Mouse (Mus musculus): ENCODE results near the gene Sgsm1.

The Sgsm1 gene

GRCm38 (mm10) chr5:113323784-113324638 is 13.4 kb upstream of the Sgsm1 start:
- DNase-seq (ENCODE audit: low read depth, low spot score), result no peak

GRCm38 (mm10) chr5:113313998-113314397 is 3.4 kb upstream of the Sgsm1 start:
- peak; percentile 68 for DNase-seq (ENCODE audit: low read depth, low spot score)

- DNase-seq (ENCODE audit: low read depth, low spot score), result no peak
Measured at GRCm38 (mm10) chr5:113309491-113310376, 852 bp downstream of the Sgsm1 start.

- DNase-seq (ENCODE audit: low read depth, low spot score), result no peak
Measured at GRCm38 (mm10) chr5:113306750-113307477, 3.7 kb downstream of the Sgsm1 start.

- no peak for DNase-seq (ENCODE audit: low read depth, low spot score)
Measured at GRCm38 (mm10) chr5:113304527-113304926, 6.1 kb downstream of the Sgsm1 start.

- peak; percentile 57 for DNase-seq (ENCODE audit: low read depth, low spot score)
Measured at GRCm38 (mm10) chr5:113301841-113302240, 8.7 kb downstream of the Sgsm1 start.

- DNase-seq (ENCODE audit: low read depth, low spot score), result no peak
Measured at GRCm38 (mm10) chr5:113300148-113300889, 10.3 kb downstream of the Sgsm1 start.

- no peak for DNase-seq (ENCODE audit: low read depth, low spot score)
Measured at GRCm38 (mm10) chr5:113299433-113299832, 11.2 kb downstream of the Sgsm1 start.

- DNase-seq (ENCODE audit: low read depth, low spot score), result no peak
Measured at GRCm38 (mm10) chr5:113298826-113299225, 11.8 kb downstream of the Sgsm1 start.

GRCm38 (mm10) chr5:113298040-113298439 is 12.5 kb downstream of the Sgsm1 start:
- no peak for DNase-seq (ENCODE audit: low read depth, low spot score)

- DNase-seq (ENCODE audit: low read depth, low spot score), result no peak
Measured at GRCm38 (mm10) chr5:113295791-113296190, 14.8 kb downstream of the Sgsm1 start.

GRCm38 (mm10) chr5:113294575-113294974 is 16.0 kb downstream of the Sgsm1 start:
- DNase-seq (ENCODE audit: low read depth, low spot score), result no peak

GRCm38 (mm10) chr5:113293446-113293845 is 17.1 kb downstream of the Sgsm1 start:
- no peak for DNase-seq (ENCODE audit: low read depth, low spot score)

GRCm38 (mm10) chr5:113292832-113293231 is 17.8 kb downstream of the Sgsm1 start:
- DNase-seq (ENCODE audit: low read depth, low spot score), result no peak

- DNase-seq (ENCODE audit: low read depth, low spot score), result no peak
Measured at GRCm38 (mm10) chr5:113292179-113292578, 18.4 kb downstream of the Sgsm1 start.

GRCm38 (mm10) chr5:113291125-113291524 is 19.5 kb downstream of the Sgsm1 start:
- no peak for DNase-seq (ENCODE audit: low read depth, low spot score)

GRCm38 (mm10) chr5:113290149-113290548 is 20.4 kb downstream of the Sgsm1 start:
- no peak for DNase-seq (ENCODE audit: low read depth, low spot score)

GRCm38 (mm10) chr5:113288490-113288889 is 22.1 kb downstream of the Sgsm1 start:
- no peak for DNase-seq (ENCODE audit: low read depth, low spot score)

GRCm38 (mm10) chr5:113287762-113288161 is 22.8 kb downstream of the Sgsm1 start:
- no peak for DNase-seq (ENCODE audit: low read depth, low spot score)

- no peak for DNase-seq (ENCODE audit: low read depth, low spot score)
Measured at GRCm38 (mm10) chr5:113286591-113287520, 23.7 kb downstream of the Sgsm1 start.

Data from WW6 (cell line).